18 mouse cellular contexts compared by ENCODE assay signal in genomic region chr12:11754184-11754907, GRCm38 (mm10).
"Had no signal": no experiment of that assay in that cellular context is flagged by ENCODE, and none has a peak within 500 bp of the region (broad histone marks: within the 10 kb centered on the region; RNA-seq: fewer than 3 reads in every experiment).

No protein-coding gene starts in this region.

- H3K36me3 ChIP-seq: lung, embryonic 15.5 days; midbrain, embryonic 13.5 days; midbrain, embryonic 15.5 days; neural tube, embryonic 12.5 days; stomach, embryonic 15.5 days had no signal

- DNase-seq: liver, postnatal 0 days; lung, adult 2 months; lung, postnatal 14 days; lung, postnatal 36 days; right cerebral cortex, postnatal 14 days; thymus, adult 2 months; thymus, postnatal 25 days; thymus, postnatal 4 days had no signal

- H3K4me3 ChIP-seq: lung, embryonic 15.5 days; megakaryocyte, embryonic 14.5 days; midbrain, embryonic 13.5 days; midbrain, embryonic 15.5 days; neural tube, embryonic 12.5 days; stomach, embryonic 15.5 days had no signal

- H3K9ac ChIP-seq: liver, postnatal 0 days; lung, embryonic 15.5 days; midbrain, embryonic 13.5 days; midbrain, embryonic 15.5 days; neural tube, embryonic 12.5 days; stomach, embryonic 15.5 days had no signal

- ATAC-seq: liver, postnatal 0 days; lung, postnatal 0 days; midbrain, embryonic 13.5 days; midbrain, embryonic 15.5 days had no signal

- H3K4me1 ChIP-seq: lung, embryonic 15.5 days; megakaryocyte, embryonic 14.5 days; midbrain, embryonic 13.5 days; midbrain, embryonic 15.5 days; neural tube, embryonic 12.5 days; stomach, embryonic 15.5 days had no signal

- H3K9me3 ChIP-seq: lung, embryonic 15.5 days; megakaryocyte, embryonic 14.5 days; midbrain, embryonic 13.5 days; midbrain, embryonic 15.5 days; neural tube, embryonic 12.5 days; stomach, embryonic 15.5 days had no signal

- H3K27me3 ChIP-seq: lung, embryonic 15.5 days; megakaryocyte, embryonic 14.5 days; midbrain, embryonic 13.5 days; midbrain, embryonic 15.5 days; neural tube, embryonic 12.5 days; stomach, embryonic 15.5 days had no signal

- H3K4me2 ChIP-seq: lung, embryonic 15.5 days; midbrain, embryonic 11.5 days; midbrain, embryonic 13.5 days; midbrain, embryonic 15.5 days; neural tube, embryonic 12.5 days; stomach, embryonic 15.5 days had no signal

- H3K27ac ChIP-seq: lung, embryonic 15.5 days; macrophage; midbrain, embryonic 13.5 days; midbrain, embryonic 15.5 days; neural tube, embryonic 12.5 days; stomach, embryonic 15.5 days; stomach, postnatal 0 days had no signal
